Mouse (Mus musculus): ENCODE results near the gene Git2. TPM values are rescaled to one million over a fixed set of nuclear protein-coding genes. Genes with fewer than 3 reads are reported as not detected.

The Git2 gene
- polyA plus RNA-seq, 1 experiment from 2014 or later: 36.5 TPM

DNA sequence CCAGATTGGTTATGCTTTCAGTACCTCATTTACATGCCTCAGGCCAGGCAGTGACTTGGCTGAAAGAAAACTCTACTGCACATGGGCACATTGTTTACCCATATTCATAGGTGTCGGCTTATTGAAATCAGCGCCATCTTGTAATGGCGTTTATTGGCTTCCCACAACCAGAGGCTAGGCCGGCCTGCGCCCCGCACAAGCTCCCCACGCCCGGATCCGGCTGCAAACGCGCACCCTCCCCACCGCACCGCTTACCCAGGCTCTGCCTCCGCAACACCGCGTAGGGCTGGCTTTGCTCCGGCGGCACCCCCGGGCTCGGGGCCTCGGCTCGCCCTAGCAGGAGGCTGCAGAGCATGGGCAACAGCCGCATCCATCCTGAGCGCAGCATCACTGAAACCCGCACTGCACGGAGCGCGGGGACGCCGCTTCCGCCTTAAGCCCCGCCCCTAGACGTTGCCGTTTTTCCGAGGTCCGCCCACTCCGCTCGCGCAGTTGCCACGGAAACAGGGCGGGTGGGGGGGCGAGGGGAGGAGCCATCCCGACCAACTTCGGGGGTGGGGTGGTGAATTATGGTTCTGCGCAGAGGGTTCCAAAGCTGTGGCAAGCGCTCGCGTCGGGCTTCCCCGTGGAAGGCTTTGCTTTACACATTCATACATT is 38.3 kb upstream of the Git2 start:
- TF ChIP-seq CTCF (IDR thresholded peaks at IDR 0.05) (no peak), EP300 (IDR thresholded peaks at IDR 0.05) (no peak)
- peak; percentile 97 for ATAC-seq
- peak; percentile 91 for DNase-seq (ENCODE audit: low spot score)
- Histone ChIP-seq H3K9ac (replicated peaks; ENCODE audit: low read depth) (peak overlapping the region; percentile 71), H3K9me3 (ENCODE audit: low read length) (no peaks in the 10 kb centered on the region), H3K27ac (ENCODE audit: low read length) (peak overlapping the region; percentile 86), H3K4me1 (ENCODE audit: insufficient read depth, low read depth, low read length) (no peaks in the 10 kb centered on the region), H3K4me2 (replicated peaks; ENCODE audit: low read depth, low read length) (peak overlapping the region; percentile 79), H3K4me3 (ENCODE audit: low read depth, low read length) (peak overlapping the region; percentile 84), H3K27me3 (replicated peaks; ENCODE audit: insufficient read depth, low read length) (no peaks in the 10 kb centered on the region), H3K36me3 (ENCODE audit: insufficient read depth, low read length) (no peaks in the 10 kb centered on the region)
- WGBS: under 1% methylated on average over 44 of the region's 50 CpGs

- no peak overlapping the region for H3K9ac ChIP-seq (replicated peaks; ENCODE audit: low read depth)
- H3K9me3 ChIP-seq (ENCODE audit: low read length): no peaks in the 10 kb centered on the region
- no peaks in the 10 kb centered on the region for H3K36me3 ChIP-seq (ENCODE audit: insufficient read depth, low read length)
- TF ChIP-seq EP300 (IDR thresholded peaks at IDR 0.05): no peak
- TF ChIP-seq CTCF (IDR thresholded peaks at IDR 0.05): no peak
- DNase-seq (ENCODE audit: low spot score) (no peak), ATAC-seq (no peak)
- H3K27ac ChIP-seq (ENCODE audit: low read length): no peak overlapping the region
- no peaks in the 10 kb centered on the region for H3K27me3 ChIP-seq (replicated peaks; ENCODE audit: insufficient read depth, low read length)
- peaks cover 4% of the 10 kb centered on the region; the same call in 1 of the 2 replicates for H3K4me1 ChIP-seq (ENCODE audit: insufficient read depth, low read depth, low read length)
- H3K4me3 ChIP-seq (ENCODE audit: low read depth, low read length): no peak overlapping the region
- H3K4me2 ChIP-seq (replicated peaks; ENCODE audit: low read depth, low read length): no peak overlapping the region
- WGBS: 92% methylated on average over 5 of the region's 5 CpGs
Measured at GRCm38 (mm10) chr5:114809826-114810225, 34.5 kb upstream of the Git2 start.

DNA sequence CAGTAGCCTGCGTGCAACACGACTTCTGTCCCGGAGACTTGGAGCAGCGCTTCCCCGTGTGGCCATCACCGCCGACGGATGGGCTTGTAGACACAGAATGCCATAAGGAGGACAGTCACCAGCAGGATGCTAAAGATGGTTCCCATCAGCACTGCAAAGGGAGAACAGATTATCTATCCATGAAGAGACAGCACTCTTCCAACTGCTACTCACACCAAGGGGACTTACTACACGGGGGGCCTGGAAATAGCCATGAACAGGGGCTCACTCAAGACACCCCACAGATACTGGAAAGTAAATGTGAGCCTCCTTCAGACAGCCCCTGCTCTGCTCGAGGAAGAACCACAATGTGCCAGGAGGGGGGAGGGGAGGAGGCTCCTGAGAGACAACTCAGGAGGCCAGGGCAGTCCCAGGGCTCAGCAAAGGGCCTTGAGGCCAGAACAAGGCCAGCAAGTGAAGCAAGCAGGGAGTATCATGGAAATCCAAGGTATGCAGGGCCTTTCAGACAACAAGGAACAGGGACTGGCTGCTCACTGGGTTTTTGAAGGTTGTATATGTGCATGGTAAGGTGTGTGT is 34.0 kb upstream of the Git2 start:
- Histone ChIP-seq H3K4me3 (ENCODE audit: low read depth, low read length) (no peak overlapping the region), H3K36me3 (ENCODE audit: insufficient read depth, low read length) (peaks cover 2% of the 10 kb centered on the region), H3K9me3 (ENCODE audit: low read length) (no peaks in the 10 kb centered on the region), H3K27ac (ENCODE audit: low read length) (no peak overlapping the region), H3K27me3 (replicated peaks; ENCODE audit: insufficient read depth, low read length) (no peaks in the 10 kb centered on the region), H3K4me1 (ENCODE audit: insufficient read depth, low read depth, low read length) (peaks cover 4% of the 10 kb centered on the region; the same call in 1 of the 2 replicates), H3K4me2 (replicated peaks; ENCODE audit: low read depth, low read length) (no peak overlapping the region), H3K9ac (replicated peaks; ENCODE audit: low read depth) (no peak overlapping the region)
- TF ChIP-seq EP300 (IDR thresholded peaks at IDR 0.05) (no peak), CTCF (IDR thresholded peaks at IDR 0.05) (no peak)
- no peak for DNase-seq (ENCODE audit: low spot score)
- no peak for ATAC-seq
- 75% methylated on average over 10 of the region's 10 CpGs for WGBS

GRCm38 (mm10) chr5:114808385-114808784 is 33.1 kb upstream of the Git2 start:
- H3K4me3 ChIP-seq (ENCODE audit: low read depth, low read length): no peak overlapping the region
- no peaks in the 10 kb centered on the region for H3K27me3 ChIP-seq (replicated peaks; ENCODE audit: insufficient read depth, low read length)
- no peak for DNase-seq (ENCODE audit: low spot score)
- H3K9me3 ChIP-seq (ENCODE audit: low read length): no peaks in the 10 kb centered on the region
- no peak for ATAC-seq
- H3K4me2 ChIP-seq (replicated peaks; ENCODE audit: low read depth, low read length): no peak overlapping the region
- no peak for TF ChIP-seq CTCF (IDR thresholded peaks at IDR 0.05)
- no peak overlapping the region for H3K27ac ChIP-seq (ENCODE audit: low read length)
- H3K9ac ChIP-seq (replicated peaks; ENCODE audit: low read depth): no peak overlapping the region
- peaks cover 4% of the 10 kb centered on the region; the same call in 1 of the 2 replicates for H3K4me1 ChIP-seq (ENCODE audit: insufficient read depth, low read depth, low read length)
- H3K36me3 ChIP-seq (ENCODE audit: insufficient read depth, low read length): peaks cover 10% of the 10 kb centered on the region
- 78% methylated on average over 8 of the region's 8 CpGs for WGBS

- DNase-seq (ENCODE audit: low spot score) (no peak), ATAC-seq (no peak)
- no peak overlapping the region for H3K9ac ChIP-seq (replicated peaks; ENCODE audit: low read depth)
- peaks cover 4% of the 10 kb centered on the region; the same call in 1 of the 2 replicates for H3K4me1 ChIP-seq (ENCODE audit: insufficient read depth, low read depth, low read length)
- H3K27ac ChIP-seq (ENCODE audit: low read length): no peak overlapping the region
- H3K27me3 ChIP-seq (replicated peaks; ENCODE audit: insufficient read depth, low read length): no peaks in the 10 kb centered on the region
- H3K9me3 ChIP-seq (ENCODE audit: low read length): no peaks in the 10 kb centered on the region
- H3K4me3 ChIP-seq (ENCODE audit: low read depth, low read length): no peak overlapping the region
- H3K36me3 ChIP-seq (ENCODE audit: insufficient read depth, low read length): peaks cover 14% of the 10 kb centered on the region
- no peak for TF ChIP-seq CTCF (IDR thresholded peaks at IDR 0.05)
- no peak for TF ChIP-seq EP300 (IDR thresholded peaks at IDR 0.05)
- no peak overlapping the region for H3K4me2 ChIP-seq (replicated peaks; ENCODE audit: low read depth, low read length)
- 68% methylated on average over 6 of the region's 6 CpGs for WGBS
Measured at GRCm38 (mm10) chr5:114807893-114808292, 32.6 kb upstream of the Git2 start.

- H3K4me3 ChIP-seq (ENCODE audit: low read depth, low read length): no peak overlapping the region
- ATAC-seq (no peak), DNase-seq (ENCODE audit: low spot score) (no peak)
- 0 out of 2 replicates have a peak overlapping the region, but pooled peaks have one; percentile 81 for H3K27ac ChIP-seq (ENCODE audit: low read length)
- peaks cover 18% of the 10 kb centered on the region for H3K36me3 ChIP-seq (ENCODE audit: insufficient read depth, low read length)
- 34% methylated on average over 8 of the region's 8 CpGs for WGBS
- H3K9me3 ChIP-seq (ENCODE audit: low read length): no peaks in the 10 kb centered on the region
- peaks cover 4% of the 10 kb centered on the region; the same call in 1 of the 2 replicates for H3K4me1 ChIP-seq (ENCODE audit: insufficient read depth, low read depth, low read length)
- no peaks in the 10 kb centered on the region for H3K27me3 ChIP-seq (replicated peaks; ENCODE audit: insufficient read depth, low read length)
- TF ChIP-seq CTCF (IDR thresholded peaks at IDR 0.05) (no peak), EP300 (IDR thresholded peaks at IDR 0.05) (no peak)
- no peak overlapping the region for H3K4me2 ChIP-seq (replicated peaks; ENCODE audit: low read depth, low read length)
- no peak overlapping the region for H3K9ac ChIP-seq (replicated peaks; ENCODE audit: low read depth)
Measured at GRCm38 (mm10) chr5:114807468-114807867, 32.2 kb upstream of the Git2 start.
